Mouse (Mus musculus) thymus, postnatal 36 days (tissue): ENCODE measurements around the gene Troap.
"Not testable (repeated sequence)": the region's sequence is repeated elsewhere in the genome, so short reads cannot be mapped to it uniquely, and the experiment has no call there.

Source experiments
- DNase-seq, 2 experiments: peaks; one replicate each; pipeline ENCODE4 v3.0.0; 2022; ENCODE audit warnings: mixed read lengths in 2 of 2

The Troap gene

DNA sequence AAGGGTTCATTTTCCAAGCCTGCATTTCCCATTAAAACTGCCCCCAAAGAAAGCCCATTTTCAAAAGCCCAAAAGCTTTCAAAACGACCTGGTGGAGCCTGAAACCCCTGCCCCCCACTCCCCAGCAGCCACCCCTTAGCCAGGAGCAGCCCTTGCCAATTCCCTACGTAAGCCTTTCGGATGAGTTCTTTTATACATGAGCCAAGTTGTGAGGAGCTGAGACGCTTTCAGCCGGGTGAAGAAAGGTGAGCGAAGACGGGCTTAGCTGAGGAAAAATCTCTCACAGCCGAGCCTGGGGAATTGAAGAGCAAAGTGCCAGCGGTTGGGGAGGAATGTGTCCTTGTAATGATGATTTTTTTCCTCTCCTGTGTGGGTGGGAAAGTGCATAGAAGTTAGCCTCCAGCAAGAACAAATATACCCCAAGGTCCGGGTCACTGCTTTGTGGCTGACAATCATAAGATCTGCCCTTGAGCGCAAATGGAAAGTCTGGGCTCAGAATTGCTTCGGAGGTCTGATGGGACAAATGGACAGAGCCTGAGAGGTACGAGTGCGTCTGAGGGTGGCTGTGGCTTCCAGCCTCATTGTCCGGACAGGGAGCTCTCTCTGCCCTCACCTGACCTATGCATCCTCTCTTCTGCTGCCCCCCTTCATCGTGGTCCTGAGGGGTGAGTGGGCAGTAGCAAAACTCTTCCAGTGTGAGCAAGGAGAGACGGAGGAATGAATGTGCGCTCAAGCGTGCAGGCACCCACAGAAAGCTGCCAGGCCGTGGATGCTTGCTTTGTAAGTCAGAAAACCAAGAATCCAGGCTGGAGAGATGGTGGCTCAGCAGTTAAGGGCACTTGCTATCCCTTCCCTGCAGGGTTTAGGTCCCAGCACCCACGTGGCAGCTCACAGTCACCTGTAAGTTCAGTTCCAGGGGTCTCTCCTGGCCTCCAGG is 33.2 kb upstream of the Troap start:
- no peak for DNase-seq

DNA sequence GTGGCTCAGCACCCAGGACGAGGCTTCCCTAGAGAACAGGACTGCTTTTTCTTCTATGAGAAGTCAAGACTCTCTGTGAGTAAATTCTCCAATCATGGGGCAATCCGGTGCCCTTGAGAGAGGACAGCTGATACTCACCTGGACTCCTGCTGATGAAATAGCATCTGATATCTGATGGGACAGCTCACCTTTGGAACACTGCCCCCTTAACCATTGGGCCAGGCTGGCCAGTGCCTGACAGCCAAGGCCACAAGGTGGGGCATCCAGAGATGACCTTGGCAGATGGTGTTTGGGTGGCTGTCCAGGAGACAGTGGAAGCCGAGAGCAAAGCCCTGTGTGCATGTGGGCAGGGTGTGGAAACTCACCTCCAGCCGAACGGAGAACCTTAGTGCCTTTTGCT is 32.0 kb upstream of the Troap start:
- no peak for DNase-seq

- no peak for DNase-seq
Measured at GRCm38 (mm10) chr15:99044854-99045253, 29.5 kb upstream of the Troap start.

GRCm38 (mm10) chr15:99045734-99046133 is 28.6 kb upstream of the Troap start:
- not testable (repeated sequence) for DNase-seq

DNA sequence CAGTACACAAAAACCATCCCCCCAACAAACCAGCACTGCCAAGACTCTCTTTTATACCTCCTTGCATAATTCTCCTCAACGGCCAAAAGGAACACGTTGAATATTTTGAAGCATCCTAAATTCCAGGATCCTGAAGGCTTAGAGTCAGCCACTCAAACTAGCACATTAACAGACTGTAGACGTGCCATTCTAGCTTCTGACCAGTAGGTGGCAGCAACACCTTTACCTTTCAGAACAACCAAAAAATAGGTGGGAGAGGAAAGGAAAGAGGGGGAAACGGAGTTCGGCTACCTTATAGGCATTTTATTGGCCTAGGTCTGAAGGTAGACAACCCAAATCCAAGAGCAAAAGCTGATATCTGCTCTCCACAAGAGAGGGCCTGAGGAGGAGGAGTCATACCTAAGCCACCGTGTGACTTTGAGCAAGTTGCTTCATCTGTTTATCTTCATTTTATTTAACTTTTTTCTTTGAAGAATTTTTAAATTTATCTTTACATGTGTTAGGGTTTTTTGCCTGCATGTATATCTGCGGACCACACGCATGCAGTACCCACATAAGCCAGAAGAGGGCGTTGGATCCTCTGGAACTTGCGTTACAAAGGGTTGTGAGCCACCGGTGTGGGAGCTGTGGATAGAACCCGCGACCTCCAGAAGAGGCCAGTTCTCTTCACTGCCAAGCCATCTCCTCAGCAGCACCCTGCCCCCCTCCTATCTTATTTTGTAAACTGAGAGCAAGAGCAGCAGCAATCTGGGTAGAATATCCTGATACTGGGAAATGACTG is 24.7 kb upstream of the Troap start:
- DNase-seq: peak in 1 of 2 experiments; percentile 30

- no peak for DNase-seq
Measured at GRCm38 (mm10) chr15:99053373-99053772, 21.0 kb upstream of the Troap start.

- DNase-seq: no peak
Measured at GRCm38 (mm10) chr15:99055040-99055439, 19.3 kb upstream of the Troap start, which contains the start of gene Prph. TSS of gene Prph (plus strand) at chr15:99055174.

DNA sequence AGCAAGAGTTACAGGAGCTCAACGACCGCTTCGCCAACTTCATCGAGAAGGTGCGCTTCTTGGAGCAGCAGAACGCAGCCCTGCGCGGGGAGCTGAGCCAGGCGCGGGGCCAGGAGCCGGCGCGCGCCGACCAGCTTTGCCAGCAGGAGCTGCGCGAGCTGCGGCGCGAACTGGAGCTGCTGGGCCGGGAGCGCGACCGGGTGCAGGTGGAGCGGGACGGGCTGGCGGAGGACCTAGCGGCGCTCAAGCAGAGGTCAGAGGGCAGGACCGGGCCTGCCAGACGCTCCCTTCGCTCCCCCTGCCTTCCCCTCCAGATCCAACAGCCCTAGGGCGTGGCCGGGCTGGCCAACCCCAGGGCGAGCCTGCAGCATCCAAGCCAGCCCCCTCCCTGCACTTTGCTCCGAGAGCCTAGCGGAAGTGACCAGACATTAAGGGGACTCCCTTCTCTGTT is 18.8 kb upstream of the Troap start:
- DNase-seq: no peak

DNA sequence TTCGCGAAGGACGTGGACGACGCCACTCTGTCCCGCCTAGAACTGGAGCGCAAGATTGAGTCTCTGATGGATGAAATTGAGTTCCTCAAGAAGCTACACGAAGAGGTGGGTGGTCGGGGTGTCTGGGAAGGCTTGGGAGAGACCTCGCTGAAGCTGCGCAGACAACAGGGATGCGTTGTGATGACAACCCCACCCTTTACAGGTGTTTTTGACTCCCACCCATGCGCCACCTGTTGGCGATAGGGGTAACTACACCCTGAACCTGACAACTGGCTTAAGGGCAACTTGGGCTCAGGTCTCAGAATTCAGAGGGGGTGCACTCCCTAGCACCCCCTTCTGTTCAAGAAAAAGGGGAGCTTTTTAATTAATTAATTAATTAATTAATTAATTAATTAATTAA is 18.0 kb upstream of the Troap start:
- DNase-seq: peak; percentile 59

DNA sequence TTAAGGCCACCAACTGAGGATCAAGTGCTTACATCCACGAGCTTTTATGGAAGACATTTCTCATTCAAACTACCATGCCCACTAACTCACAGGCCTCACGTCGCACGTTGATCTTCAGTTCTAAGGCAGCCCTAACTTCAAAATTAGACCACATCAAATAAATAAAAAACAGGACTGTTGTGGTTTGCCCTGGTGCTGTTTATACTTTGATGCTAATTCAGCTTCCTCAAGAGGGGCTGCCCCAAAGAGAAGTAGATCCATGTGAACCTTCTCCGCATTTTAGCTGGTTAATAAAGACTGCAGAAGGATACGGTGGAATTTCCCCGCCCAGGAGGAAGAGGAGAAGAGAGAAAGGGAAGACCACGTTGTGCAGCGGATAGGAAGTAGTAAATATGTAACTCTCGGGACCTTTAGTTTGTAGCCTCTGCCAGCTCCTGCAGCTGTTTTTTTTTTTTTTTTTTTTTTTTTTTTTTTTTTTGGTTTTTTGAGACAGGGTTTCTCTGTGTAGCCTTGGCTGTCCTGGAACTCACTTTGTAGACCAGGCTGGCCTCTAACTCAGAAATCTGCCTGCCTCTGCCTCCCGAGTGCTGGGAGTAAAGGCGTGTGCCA is 8.7 kb upstream of the Troap start:
- no peak for DNase-seq

GRCm38 (mm10) chr15:99071988-99072387 is 2.4 kb upstream of the Troap start:
- DNase-seq: no peak

- DNase-seq: peak; percentile 94 to 96
Measured at GRCm38 (mm10) chr15:99074600-99075333, 392 bp downstream of the Troap start.

GRCm38 (mm10) chr15:99076011-99076410 is 1.6 kb downstream of the Troap start:
- not testable (repeated sequence) for DNase-seq

DNA sequence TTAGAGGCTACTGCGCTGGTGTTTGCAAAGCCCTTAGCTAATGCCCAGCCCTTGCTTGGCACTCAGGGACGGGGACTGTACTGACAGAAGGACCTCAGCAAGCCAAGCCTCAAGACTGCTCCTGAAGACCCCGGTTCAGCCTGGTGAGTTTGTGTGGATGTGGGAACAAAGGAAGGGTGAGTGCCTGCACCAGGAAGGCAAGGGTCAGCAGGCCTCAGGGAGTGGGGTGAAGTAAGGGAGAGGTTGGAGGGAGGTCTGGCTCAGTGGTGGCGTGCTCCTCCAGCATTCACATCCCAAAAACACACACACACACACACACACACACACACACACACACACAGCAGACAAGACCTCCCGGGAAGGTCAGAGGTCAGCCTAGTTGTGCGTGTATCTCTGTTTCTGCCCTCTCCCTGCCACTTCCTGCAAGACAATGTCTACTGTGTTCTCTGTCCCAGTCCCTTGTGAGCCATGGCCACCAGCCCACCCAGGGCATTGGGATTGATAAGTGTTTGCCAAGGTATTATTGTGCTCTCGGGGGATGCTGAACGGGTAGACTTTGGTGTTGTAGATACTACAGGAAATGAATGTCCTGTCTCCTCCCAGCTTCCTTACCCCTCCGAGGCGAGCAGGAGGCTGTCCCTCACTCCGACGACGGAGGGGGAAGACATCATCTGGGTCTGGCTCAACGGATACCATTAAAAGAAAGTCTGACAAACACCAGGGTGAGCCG is 4.0 kb downstream of the Troap start:
- no peak for DNase-seq

DNA sequence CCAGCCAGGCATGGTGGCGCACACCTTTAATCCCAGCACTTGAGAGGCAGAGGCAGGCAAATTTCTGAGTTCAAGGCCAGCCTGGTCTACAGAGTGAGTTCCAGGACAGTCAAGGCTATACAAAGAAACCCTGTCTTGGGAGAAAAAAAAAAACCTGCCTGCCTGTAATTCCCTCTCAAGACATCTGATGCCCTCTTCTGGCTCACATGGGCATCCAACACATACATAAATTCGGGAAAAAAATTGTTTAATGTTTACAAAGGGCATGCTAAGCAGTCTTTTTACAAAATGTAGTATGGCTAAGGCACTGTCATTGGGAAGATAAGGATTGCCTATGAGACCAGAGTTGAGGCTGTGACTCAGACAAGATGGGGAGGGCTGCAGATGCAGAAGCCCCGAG is 5.4 kb downstream of the Troap start:
- no peak for DNase-seq

- no peak for DNase-seq
Measured at GRCm38 (mm10) chr15:99082322-99082721, 7.9 kb downstream of the Troap start.

GRCm38 (mm10) chr15:99082840-99083239 is 8.5 kb downstream of the Troap start:
- DNase-seq: no peak

DNA sequence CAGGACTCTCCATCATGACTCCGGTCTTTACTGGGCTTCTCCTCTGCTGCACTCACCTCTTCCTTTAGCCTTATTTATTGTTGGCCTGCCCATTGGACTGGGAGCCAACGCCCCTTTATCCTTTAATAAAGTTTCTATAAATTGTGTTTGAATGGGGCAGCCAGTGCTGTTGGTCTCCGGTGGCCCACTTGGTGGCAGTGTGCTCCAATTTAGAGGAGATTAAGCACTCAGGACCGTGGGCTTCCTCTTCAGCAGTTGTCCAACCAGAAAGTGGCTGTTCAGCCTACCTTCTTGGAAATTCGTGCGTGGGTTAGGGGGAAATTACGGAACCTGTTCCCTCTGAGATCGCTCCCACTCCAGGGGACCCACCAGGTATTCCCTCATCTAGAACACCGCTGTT is 8.9 kb downstream of the Troap start:
- peak in 1 of 2 experiments; percentile 21 for DNase-seq

DNA sequence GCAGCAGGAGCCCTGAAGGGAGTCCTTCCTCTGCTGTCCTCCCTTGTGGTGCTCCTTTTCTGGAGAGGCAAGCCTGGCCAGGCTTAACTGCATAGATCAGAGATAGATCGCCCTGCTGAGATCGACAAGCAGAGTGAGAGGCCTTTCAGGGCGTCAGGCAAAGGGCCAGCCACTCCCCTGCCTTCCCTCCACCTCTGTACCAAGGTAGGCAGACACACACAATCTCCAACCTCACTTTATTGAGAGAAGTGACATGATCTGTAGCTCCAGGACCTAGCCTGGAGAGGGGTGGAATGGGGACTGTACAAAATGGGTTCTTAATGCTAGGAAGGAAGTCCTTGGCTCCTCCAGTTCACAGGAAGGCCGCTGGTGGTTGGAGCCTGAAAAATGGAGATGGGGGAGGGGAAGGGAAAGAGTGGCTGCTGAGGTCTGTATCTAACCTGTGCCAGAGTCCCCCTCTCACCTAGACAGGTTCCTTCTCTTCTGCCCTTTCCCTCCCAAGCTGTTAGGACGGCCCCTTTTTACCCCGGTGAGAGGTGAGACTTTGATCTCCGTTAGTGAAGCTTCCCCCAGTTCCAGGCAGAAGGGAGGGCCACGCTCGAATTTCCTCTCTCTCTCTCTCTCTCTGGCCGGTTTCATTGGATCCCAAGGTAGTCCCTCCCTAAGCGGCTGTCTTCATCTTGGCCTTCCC is 9.6 kb downstream of the Troap start:
- no peak for DNase-seq

GRCm38 (mm10) chr15:99084618-99085017 is 10.2 kb downstream of the Troap start:
- no peak for DNase-seq

GRCm38 (mm10) chr15:99085997-99086396 is 11.6 kb downstream of the Troap start:
- no peak for DNase-seq
